Mouse (Mus musculus) lung, embryonic 14.5 days (tissue): ENCODE measurements at regions not wholly inside any gene's neighbourhood (a gene's known extent, or its start where the extent isn't known, plus 50 kb on each side); places are given as distances from the start of the nearest gene placed in this dataset.

ENCODE experiments used
- ATAC-seq: fragments of 200-750 bp; cut with Nextera tagmentation; 2 replicates; pipeline ENCODE4 v1.8.0; 2017; ENCODE audit warnings: mild to moderate bottlenecking, moderate TSS enrichment, moderate library complexity; ENCODE audit not compliant: insufficient read depth
- DNase-seq: peaks from one replicate; pipeline ENCODE4 v3.0.0-alpha.2; 2015
- H3K27ac ChIP-seq: fragments of 300-500 bp; sonication (generic); 2 replicates; pipeline ENCODE4 v1.5.1; 2014; ENCODE audit warnings: low read depth, mild to moderate bottlenecking, moderate library complexity
- H3K27me3 ChIP-seq: fragments of 300-500 bp; sonication (generic); 2 replicates; pipeline ENCODE4 v1.6.1; 2014; ENCODE audit warnings: low read length, control low read depth; ENCODE audit not compliant: insufficient read depth
- H3K36me3 ChIP-seq: fragments of 300-500 bp; sonication (generic); 2 replicates; pipeline ENCODE4 v1.6.1; 2014; ENCODE audit warnings: control low read depth; ENCODE audit not compliant: insufficient read depth
- H3K4me1 ChIP-seq: fragments of 300-500 bp; sonication (generic); 2 replicates; pipeline ENCODE4 v1.6.1; 2014; ENCODE audit warnings: antibody characterized with exemption, control low read depth; ENCODE audit not compliant: insufficient read depth
- H3K4me2 ChIP-seq: fragments of 300-500 bp; sonication (generic); 2 replicates; pipeline ENCODE4 v1.6.1; 2014; ENCODE audit warnings: mild to moderate bottlenecking
- H3K4me3 ChIP-seq: fragments of 300-500 bp; sonication (generic); 2 replicates; pipeline ENCODE4 v1.5.1; 2014; ENCODE audit warnings: low read depth, low read length
- H3K9ac ChIP-seq: fragments of 300-500 bp; sonication (generic); 2 replicates; pipeline ENCODE4 v1.6.1; 2014
- H3K9me3 ChIP-seq: fragments of 300-500 bp; sonication (generic); 2 replicates; pipeline ENCODE4 v1.6.1; 2016; ENCODE audit warnings: low read depth, low read length, control low read depth
- CTCF ChIP-seq: IDR thresholded peaks from 2 replicates; pipeline ENCODE4 v1.5.1; 2016; ENCODE audit warnings: antibody characterized with exemption, low read depth
- WGBS: fragments of 180-500 bp; shearing (Covaris S2); extraction: QIAGEN DNeasy Blood & Tissue Kit; methylation state at CpG from one replicate; pipeline ENCODE4 v1.1.7; 2014; 5-methylcytosine and 5-hydroxymethylcytosine counted together

- H3K4me2 ChIP-seq: no peak overlapping the region
- 64% methylated on average over 14 of the region's 14 CpGs for WGBS
- ATAC-seq (no peak), DNase-seq (no peak)
- no peaks in the 10 kb centered on the region for H3K27me3 ChIP-seq
- H3K27ac ChIP-seq: peak overlapping the region; percentile 82
- no peak for TF ChIP-seq CTCF
- H3K4me1 ChIP-seq: peaks cover 17% of the 10 kb centered on the region; the same call in 1 of the 2 replicates
- no peaks in the 10 kb centered on the region for H3K9me3 ChIP-seq
- no peak overlapping the region for H3K9ac ChIP-seq
- H3K4me3 ChIP-seq: no peak overlapping the region
- H3K36me3 ChIP-seq: no peaks in the 10 kb centered on the region
Observed at GRCm38 (mm10) chr16:95929700-95930435, 60.9 kb downstream of the Psmg1 start.

GRCm38 (mm10) chr16:95928290-95929260 lies 62.2 kb downstream of the Psmg1 start:
- H3K9ac ChIP-seq: no peak overlapping the region
- WGBS: 38% methylated on average over 18 of the region's 18 CpGs
- DNase-seq (peak; percentile 55), ATAC-seq (peak; percentile 50)
- no peak overlapping the region for H3K4me3 ChIP-seq
- H3K36me3 ChIP-seq: no peaks in the 10 kb centered on the region
- no peak for TF ChIP-seq CTCF
- peak overlapping the region; percentile 82 for H3K27ac ChIP-seq
- no peaks in the 10 kb centered on the region for H3K27me3 ChIP-seq
- no peaks in the 10 kb centered on the region for H3K9me3 ChIP-seq
- H3K4me1 ChIP-seq: peaks cover 17% of the 10 kb centered on the region; the same call in 1 of the 2 replicates
- 0 out of 2 replicates have a peak overlapping the region, but pooled peaks have one; percentile 27 for H3K4me2 ChIP-seq

- Histone ChIP-seq H3K4me2 (no peak overlapping the region), H3K36me3 (no peaks in the 10 kb centered on the region), H3K4me3 (no peak overlapping the region), H3K9ac (no peak overlapping the region), H3K4me1 (peaks cover 17% of the 10 kb centered on the region; the same call in 1 of the 2 replicates), H3K27me3 (no peaks in the 10 kb centered on the region), H3K9me3 (no peaks in the 10 kb centered on the region), H3K27ac (no peak overlapping the region)
- no peak for ATAC-seq
- no peak for TF ChIP-seq CTCF
- 62% methylated on average over 6 of the region's 6 CpGs for WGBS
- DNase-seq: no peak
Observed at GRCm38 (mm10) chr16:95926558-95926957, 64.2 kb downstream of the Psmg1 start.

- Histone ChIP-seq H3K9me3 (no peaks in the 10 kb centered on the region), H3K9ac (no peak overlapping the region), H3K27ac (peak overlapping the region; percentile 46; the same call in 1 of the 2 replicates), H3K4me3 (no peak overlapping the region), H3K4me2 (no peak overlapping the region), H3K4me1 (peaks cover 13% of the 10 kb centered on the region; the same call in 1 of the 2 replicates), H3K27me3 (no peaks in the 10 kb centered on the region), H3K36me3 (no peaks in the 10 kb centered on the region)
- peak; percentile 62 for DNase-seq
- TF ChIP-seq CTCF: no peak
- no peak for ATAC-seq
- WGBS: 51% methylated on average over 8 of the region's 8 CpGs
Observed at GRCm38 (mm10) chr16:95924716-95925115, 66.0 kb downstream of the Psmg1 start.

- no peak for TF ChIP-seq CTCF
Observed at GRCm38 (mm10) chr16:95923991-95924390, 66.8 kb downstream of the Psmg1 start.

GRCm38 (mm10) chr16:95922369-95922934 lies 68.3 kb downstream of the Psmg1 start:
- WGBS: 81% methylated on average over 9 of the region's 9 CpGs
- no peak overlapping the region for H3K9ac ChIP-seq
- H3K27ac ChIP-seq: peak overlapping the region; percentile 32; the same call in 1 of the 2 replicates
- DNase-seq (peak; percentile 40), ATAC-seq (no peak)
- no peaks in the 10 kb centered on the region for H3K27me3 ChIP-seq
- H3K4me2 ChIP-seq: no peak overlapping the region
- H3K4me3 ChIP-seq: no peak overlapping the region
- no peaks in the 10 kb centered on the region for H3K9me3 ChIP-seq
- no peaks in the 10 kb centered on the region for H3K4me1 ChIP-seq
- H3K36me3 ChIP-seq: no peaks in the 10 kb centered on the region
- no peak for TF ChIP-seq CTCF

More at GRCm38 (mm10) chr16:95923991-95924390, 66.8 kb downstream of the Psmg1 start:
- Histone ChIP-seq H3K4me1 (peaks cover 7% of the 10 kb centered on the region; the same call in 1 of the 2 replicates), H3K9ac (no peak overlapping the region), H3K27ac (no peak overlapping the region), H3K4me2 (no peak overlapping the region), H3K9me3 (no peaks in the 10 kb centered on the region), H3K4me3 (no peak overlapping the region), H3K27me3 (no peaks in the 10 kb centered on the region), H3K36me3 (no peaks in the 10 kb centered on the region)
- DNase-seq: no peak
- ATAC-seq: no peak
- 73% methylated on average over 7 of the region's 7 CpGs for WGBS
